Mouse (Mus musculus) neural tube, embryonic 13.5 days (tissue): ENCODE data around the gene Slc9a7. TPM values are rescaled to one million over a fixed set of nuclear protein-coding genes. Genes with fewer than 3 reads are reported as not detected.

Experiments used
- ATAC-seq: fragments of 200-750 bp; cut with Nextera tagmentation; 2 replicates; pipeline ENCODE4 v1.8.0; 2017; ENCODE audit warnings: low read depth, mild to moderate bottlenecking, moderate TSS enrichment, moderate library complexity
- H3K27ac ChIP-seq: fragments of 300-500 bp; sonication (generic); replicated peaks from 2 replicates; pipeline ENCODE4 v1.5.1; 2015; ENCODE audit warnings: moderate library complexity, mild to moderate bottlenecking, inconsistent platforms
- H3K27me3 ChIP-seq: fragments of 300-500 bp; sonication (generic); 2 replicates; pipeline ENCODE4 v1.6.1; 2015; ENCODE audit warnings: mild to moderate bottlenecking, inconsistent platforms
- H3K36me3 ChIP-seq: fragments of 300-500 bp; sonication (generic); 2 replicates; pipeline ENCODE4 v1.6.1; 2015; ENCODE audit warnings: mild to moderate bottlenecking, inconsistent platforms
- H3K4me1 ChIP-seq: fragments of 300-500 bp; sonication (generic); replicated peaks from 2 replicates; pipeline ENCODE4 v1.6.1; 2015; ENCODE audit warnings: inconsistent platforms
- H3K4me2 ChIP-seq: fragments of 300-500 bp; sonication (generic); 2 replicates; pipeline ENCODE4 v1.6.1; 2015; ENCODE audit warnings: inconsistent platforms, mild to moderate bottlenecking, moderate library complexity
- H3K4me3 ChIP-seq: fragments of 300-500 bp; sonication (generic); 2 replicates; pipeline ENCODE4 v1.5.1; 2015; ENCODE audit warnings: mild to moderate bottlenecking, inconsistent platforms
- H3K9ac ChIP-seq: fragments of 300-500 bp; sonication (generic); 2 replicates; pipeline ENCODE4 v1.6.1; 2015; ENCODE audit warnings: moderate library complexity, mild to moderate bottlenecking, inconsistent platforms
- H3K9me3 ChIP-seq: fragments of 300-500 bp; sonication (generic); 2 replicates; pipeline ENCODE4 v1.6.1; 2016; ENCODE audit warnings: inconsistent platforms
- WGBS: fragments of 180-500 bp; shearing (Covaris S2); methylation state at CpG from one replicate; pipeline ENCODE4 v1.1.7; 2015; 5-methylcytosine and 5-hydroxymethylcytosine counted together
- polyA plus RNA-seq: library from polyadenylated mRNA; unstranded; fragments of >200 nt; fragmentation: Nextera tagmentation; extraction: Ambion mirVana; gene quantifications from 2 replicates; pipeline ENCODE4 v1.2.1, GENCODE M21; 2015

Gene Slc9a7
- 6.9 and 7.1 TPM in 2 replicates for polyA plus RNA-seq

DNA sequence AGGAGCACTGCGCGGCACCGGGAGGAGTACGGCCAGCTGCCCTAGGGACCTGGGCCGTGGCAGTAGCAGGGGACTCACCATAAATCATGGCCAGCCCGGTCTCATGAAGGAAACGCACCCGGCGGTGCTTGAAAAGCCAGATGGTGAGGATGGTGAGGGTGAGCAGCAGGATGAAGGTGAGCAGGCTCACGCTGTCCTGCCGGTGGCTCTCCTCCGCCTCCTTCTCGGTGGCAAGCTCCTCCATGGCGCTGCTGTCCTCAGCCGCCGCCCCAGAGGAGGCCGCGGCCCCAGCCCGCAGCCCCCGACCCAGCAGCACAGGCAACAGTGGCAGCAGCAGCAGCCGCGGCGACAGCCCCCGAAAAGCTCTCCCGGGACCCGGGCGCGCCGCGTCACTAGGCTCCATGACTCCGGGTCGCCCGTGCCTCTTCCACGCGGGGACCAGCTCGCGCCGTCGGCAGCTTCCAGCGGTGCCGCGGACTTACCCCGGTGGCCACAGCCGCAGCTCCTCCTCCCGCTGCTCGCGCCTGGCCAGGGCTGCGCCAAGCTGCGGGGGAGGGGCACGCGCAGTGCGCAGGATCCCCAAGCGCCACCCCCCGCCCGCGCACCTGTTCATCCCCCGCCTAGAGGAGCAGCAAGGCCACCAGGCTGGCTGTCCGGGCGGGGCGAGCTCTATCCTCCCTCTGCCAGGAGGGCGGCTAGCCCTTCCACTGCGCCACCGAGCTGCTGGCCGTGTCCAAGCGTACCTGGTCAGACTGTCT, at the start of gene Slc9a7:
TSS of gene Slc9a7 (minus strand) at position 526 of the 758 bp plus-strand sequence.
- Histone ChIP-seq H3K27ac (peak within 1 kb of the TSS; percentile 72), H3K4me2 (peak within 1 kb of the TSS; percentile 59), H3K27me3 (no peaks in the 10 kb centered on the region), H3K36me3 (no peaks in the 10 kb centered on the region), H3K4me1 (no peaks in the 10 kb centered on the region), H3K9me3 (no peaks in the 10 kb centered on the region), H3K9ac (peak within 1 kb of the TSS; percentile 74), H3K4me3 (peak within 1 kb of the TSS; percentile 61)
- 13% methylated on average over 64 of the region's 65 CpGs for WGBS
- peak; percentile 92 for ATAC-seq

DNA sequence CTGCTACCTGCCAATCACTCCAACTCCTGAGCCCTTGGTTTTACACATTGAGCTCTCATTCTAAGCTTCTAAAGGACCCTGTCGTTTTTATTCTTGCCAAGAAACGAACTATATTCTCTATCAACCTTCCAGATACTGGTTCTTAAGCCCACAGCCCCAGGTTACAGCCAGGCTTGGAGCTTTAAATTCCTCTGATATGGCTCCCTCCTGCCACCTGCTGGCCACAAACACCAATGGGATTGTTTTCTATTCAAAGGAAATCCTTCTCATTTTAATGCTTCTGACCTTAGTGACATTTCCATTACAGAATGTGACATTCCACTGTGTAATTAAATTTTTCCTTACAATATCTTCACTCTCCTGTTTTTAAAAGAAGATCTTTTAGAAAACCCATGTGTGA, 44.1 kb upstream of the Slc9a7 start:
- no peak overlapping the region for H3K4me2 ChIP-seq
- no peak for ATAC-seq
- no peak overlapping the region for H3K4me3 ChIP-seq
- H3K9ac ChIP-seq, result no peak overlapping the region
- H3K36me3 ChIP-seq, result no peaks in the 10 kb centered on the region
- 13% methylated on average over 2 of the region's 2 CpGs for WGBS
- H3K9me3 ChIP-seq, result no peaks in the 10 kb centered on the region
- H3K4me1 ChIP-seq, result no peaks in the 10 kb centered on the region
- no peak overlapping the region for H3K27ac ChIP-seq
- H3K27me3 ChIP-seq, result no peaks in the 10 kb centered on the region

DNA sequence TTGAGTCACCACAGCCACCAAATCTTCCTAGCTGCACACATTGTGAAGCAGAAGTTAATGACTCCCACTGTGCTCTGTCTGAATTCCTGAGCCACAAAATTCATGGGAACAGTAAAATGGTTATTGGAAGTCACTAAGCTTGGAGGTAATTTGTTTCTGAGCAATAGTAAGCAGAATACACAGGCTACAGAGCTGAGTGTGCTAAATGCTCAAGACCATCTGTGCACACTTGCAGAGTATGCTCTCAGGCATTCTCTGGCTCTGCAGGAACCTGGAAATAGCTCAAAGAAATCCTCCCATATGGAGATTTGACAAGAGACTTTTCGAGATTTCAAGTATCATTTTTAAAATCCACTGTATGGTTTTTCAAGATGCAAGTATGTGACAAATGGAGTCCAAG, 41.1 kb upstream of the Slc9a7 start:
- Histone ChIP-seq H3K27ac (no peak overlapping the region), H3K4me1 (no peaks in the 10 kb centered on the region), H3K27me3 (no peaks in the 10 kb centered on the region), H3K9me3 (no peaks in the 10 kb centered on the region), H3K4me2 (no peak overlapping the region), H3K36me3 (no peaks in the 10 kb centered on the region), H3K4me3 (no peak overlapping the region), H3K9ac (no peak overlapping the region)
- 40% methylated on average over 1 of the region's 1 CpGs for WGBS
- no peak for ATAC-seq

DNA sequence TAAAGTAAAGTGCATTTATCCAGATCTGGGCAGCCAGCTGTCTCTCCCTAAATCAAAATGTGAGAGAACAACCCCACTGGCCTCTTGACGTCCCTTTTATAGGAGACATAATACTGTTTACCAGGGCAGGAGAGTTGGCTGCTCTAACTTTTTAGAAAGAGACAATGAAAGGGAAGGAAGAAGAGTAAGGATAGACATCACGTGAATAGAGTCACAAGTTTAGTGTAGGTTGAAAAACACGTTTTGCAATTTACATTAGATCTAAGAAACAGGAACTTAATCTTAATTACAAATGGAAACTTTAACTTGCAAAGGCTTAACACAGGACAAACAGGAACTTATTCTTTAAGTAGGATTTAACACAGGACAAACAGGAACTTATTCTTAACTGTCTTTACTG, 15.6 kb upstream of the Slc9a7 start:
- Histone ChIP-seq H3K36me3 (no peaks in the 10 kb centered on the region), H3K4me3 (no peak overlapping the region), H3K9me3 (no peaks in the 10 kb centered on the region), H3K27ac (no peak overlapping the region), H3K9ac (no peak overlapping the region), H3K4me2 (no peak overlapping the region), H3K27me3 (no peaks in the 10 kb centered on the region), H3K4me1 (no peaks in the 10 kb centered on the region)
- ATAC-seq, result no peak
- 23% methylated on average over 3 of the region's 3 CpGs for WGBS

DNA sequence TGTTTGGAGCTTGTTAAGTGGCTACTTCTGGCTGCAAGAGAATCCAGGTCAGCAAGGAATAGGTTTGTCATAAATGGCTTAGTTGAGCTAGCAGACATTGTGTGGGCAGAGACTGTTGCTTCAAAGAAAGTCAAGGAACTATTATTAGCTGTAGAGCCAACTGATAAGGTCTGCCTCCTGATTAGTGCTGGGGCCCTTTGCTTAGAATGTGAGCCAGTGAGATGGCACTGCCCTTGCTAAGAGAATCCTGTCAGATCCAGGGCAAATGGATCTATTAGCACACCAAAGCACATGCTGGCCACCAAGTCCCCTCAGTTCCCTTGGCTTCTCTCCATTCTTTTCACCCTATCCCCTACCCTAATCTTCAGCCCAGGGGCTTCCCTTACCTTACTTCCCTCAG, 14.3 kb upstream of the Slc9a7 start:
- Histone ChIP-seq H3K4me1 (no peaks in the 10 kb centered on the region), H3K4me2 (no peak overlapping the region), H3K4me3 (no peak overlapping the region), H3K9me3 (no peaks in the 10 kb centered on the region), H3K36me3 (no peaks in the 10 kb centered on the region), H3K9ac (no peak overlapping the region), H3K27me3 (no peaks in the 10 kb centered on the region), H3K27ac (no peak overlapping the region)
- ATAC-seq, result no peak

DNA sequence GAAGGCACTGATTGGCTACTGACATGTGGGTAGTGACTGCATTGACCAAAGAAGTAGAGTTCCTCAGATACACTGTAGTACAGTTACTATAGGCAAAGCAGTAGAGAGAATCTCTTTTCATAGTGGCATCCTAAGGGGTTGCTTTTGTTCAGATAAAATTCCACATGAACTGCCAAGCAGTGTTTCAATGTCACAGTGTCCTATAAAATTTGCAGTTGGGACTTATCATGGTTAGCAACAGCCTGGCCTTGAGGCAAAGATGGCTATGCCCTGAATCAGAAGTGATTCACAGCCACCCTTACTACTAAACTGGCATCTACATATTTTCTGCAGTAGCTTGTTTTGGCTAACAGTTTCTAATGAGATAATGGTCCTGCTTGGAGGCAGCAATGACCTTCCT, 11.7 kb upstream of the Slc9a7 start:
- Histone ChIP-seq H3K36me3 (no peaks in the 10 kb centered on the region), H3K27me3 (no peaks in the 10 kb centered on the region), H3K4me3 (no peak overlapping the region), H3K9me3 (no peaks in the 10 kb centered on the region), H3K4me2 (no peak overlapping the region), H3K4me1 (no peaks in the 10 kb centered on the region), H3K27ac (no peak overlapping the region), H3K9ac (no peak overlapping the region)
- ATAC-seq, result no peak

DNA sequence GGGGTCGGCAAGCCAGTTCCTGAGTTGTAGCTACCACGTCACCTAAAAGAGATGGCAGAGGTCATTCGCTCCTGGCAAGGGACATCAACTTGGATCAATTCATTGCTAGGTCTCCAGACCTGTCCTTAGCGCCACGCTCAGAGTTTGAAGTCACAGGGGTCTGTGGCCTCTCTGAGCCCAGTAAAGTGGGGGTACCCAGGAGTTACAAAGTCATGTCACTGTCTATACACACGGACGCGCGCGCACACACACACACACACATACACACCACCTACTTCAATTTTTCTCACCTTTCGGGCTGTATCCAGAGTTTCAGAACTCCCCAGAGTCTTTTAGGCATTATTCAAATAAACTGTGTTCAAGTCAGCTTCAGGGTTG, 422 bp upstream of the Slc9a7 start:
- Histone ChIP-seq H3K27me3 (no peaks in the 10 kb centered on the region), H3K36me3 (no peaks in the 10 kb centered on the region), H3K4me3 (peak overlapping the region; percentile 61), H3K9me3 (no peaks in the 10 kb centered on the region), H3K27ac (no peak overlapping the region), H3K4me2 (peak overlapping the region; percentile 59), H3K4me1 (no peaks in the 10 kb centered on the region), H3K9ac (peak overlapping the region; percentile 74)
- 41% methylated on average over 11 of the region's 11 CpGs for WGBS
- peak; percentile 68 for ATAC-seq

DNA sequence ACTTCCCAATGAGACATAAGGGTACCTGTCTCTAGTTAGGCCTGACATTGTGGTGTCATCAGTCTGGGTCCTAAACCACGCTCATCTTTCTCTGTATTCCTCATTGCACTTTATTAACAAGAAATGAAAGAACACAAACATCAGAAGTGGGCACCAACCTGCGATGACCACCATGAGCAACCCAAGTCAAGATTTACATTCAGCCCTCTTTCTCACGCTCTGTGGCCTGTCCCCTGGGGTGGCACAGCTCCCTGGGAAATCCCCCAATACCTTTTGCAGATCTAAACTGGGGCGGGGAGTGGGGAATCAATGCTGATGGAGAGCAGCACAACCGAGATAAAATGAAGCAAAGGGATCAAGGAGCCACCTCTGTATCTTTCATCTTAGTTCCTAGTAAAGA, 892 bp downstream of the Slc9a7 start:
- no peak for ATAC-seq
- 19% methylated on average over 5 of the region's 5 CpGs for WGBS

DNA sequence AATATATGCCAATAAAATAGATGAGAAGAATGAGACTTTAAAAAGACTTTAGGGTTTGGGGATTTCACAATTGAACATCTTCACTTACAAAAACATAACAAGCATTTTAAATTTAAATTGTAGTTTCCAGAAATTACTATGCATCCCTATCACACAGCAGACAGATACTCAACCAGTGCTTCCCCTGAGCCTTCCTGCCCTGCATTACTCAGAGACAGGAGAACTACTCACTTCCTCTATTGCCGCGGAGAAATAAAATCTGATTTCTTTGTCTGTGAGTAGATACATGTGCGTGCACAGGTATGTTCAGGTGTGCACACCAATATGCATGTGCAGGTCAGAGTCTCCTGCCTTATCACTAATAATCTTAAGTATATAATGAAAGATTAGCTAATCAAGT, 2.9 kb downstream of the Slc9a7 start:
- Histone ChIP-seq H3K36me3 (no peaks in the 10 kb centered on the region), H3K9ac (no peak overlapping the region), H3K27ac (no peak overlapping the region), H3K4me2 (peak overlapping the region; percentile 59; the same call in 1 of the 2 replicates), H3K27me3 (no peaks in the 10 kb centered on the region), H3K4me3 (0 out of 2 replicates have a peak overlapping the region, but pooled peaks have one; percentile 8), H3K9me3 (no peaks in the 10 kb centered on the region), H3K4me1 (no peaks in the 10 kb centered on the region)
- WGBS, result 78% methylated on average over 3 of the region's 3 CpGs
- no peak for ATAC-seq

More for the DNA sequence above, 892 bp downstream of the Slc9a7 start:
- H3K27ac ChIP-seq, result peak overlapping the region; percentile 72; the same call in 1 of the 2 replicates
- no peaks in the 10 kb centered on the region for H3K4me1 ChIP-seq
- no peaks in the 10 kb centered on the region for H3K36me3 ChIP-seq
- H3K9me3 ChIP-seq, result no peaks in the 10 kb centered on the region
- peak overlapping the region; percentile 59 for H3K4me2 ChIP-seq
- H3K9ac ChIP-seq, result peak overlapping the region; percentile 74
- no peaks in the 10 kb centered on the region for H3K27me3 ChIP-seq
- H3K4me3 ChIP-seq, result peak overlapping the region; percentile 61

DNA sequence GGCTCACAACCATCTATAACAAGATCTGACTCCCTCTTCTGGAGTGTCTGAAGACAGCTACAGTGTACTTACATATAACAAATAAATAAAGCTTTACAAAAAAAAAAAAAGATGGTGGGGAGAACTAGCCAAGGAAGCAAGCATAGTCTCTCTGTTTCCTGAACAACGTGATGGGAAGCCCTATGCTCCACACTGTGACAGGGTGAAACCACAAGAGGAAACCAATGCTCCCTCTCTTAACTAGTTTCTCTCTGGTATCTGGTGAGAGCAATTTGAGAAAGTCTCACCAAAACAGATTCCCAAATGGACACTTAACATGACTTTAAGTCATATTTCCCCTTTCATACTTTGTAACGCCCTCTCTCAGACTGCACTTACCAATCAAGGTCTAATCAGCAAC, 5.4 kb downstream of the Slc9a7 start:
- Histone ChIP-seq H3K4me3 (no peak overlapping the region), H3K9ac (no peak overlapping the region), H3K36me3 (no peaks in the 10 kb centered on the region), H3K27ac (no peak overlapping the region), H3K4me1 (no peaks in the 10 kb centered on the region), H3K4me2 (no peak overlapping the region), H3K9me3 (no peaks in the 10 kb centered on the region), H3K27me3 (no peaks in the 10 kb centered on the region)
- 85% methylated on average over 2 of the region's 2 CpGs for WGBS
- ATAC-seq, result no peak

DNA sequence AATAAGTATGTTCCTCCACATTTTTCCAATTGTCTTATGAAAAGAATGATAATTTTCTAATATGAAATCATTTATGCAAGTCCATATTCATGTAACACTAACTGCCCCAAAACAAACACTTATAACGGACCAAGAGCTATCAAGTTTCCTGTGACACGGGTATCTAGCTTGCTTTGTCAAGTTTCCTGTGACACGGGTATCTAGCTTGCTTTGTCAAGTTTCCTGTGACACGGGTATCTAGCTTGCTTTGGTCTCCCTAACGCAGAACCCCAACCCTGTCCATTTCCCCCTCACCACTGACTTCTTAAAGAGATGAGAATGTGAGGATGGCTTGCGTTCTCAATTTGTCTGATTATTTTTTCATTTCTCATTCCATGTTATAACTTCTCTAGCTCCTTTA, 12.2 kb downstream of the Slc9a7 start:
- 84% methylated on average over 6 of the region's 6 CpGs for WGBS
- ATAC-seq, result no peak
- Histone ChIP-seq H3K4me2 (no peak overlapping the region), H3K36me3 (no peaks in the 10 kb centered on the region), H3K4me1 (no peaks in the 10 kb centered on the region), H3K9ac (no peak overlapping the region), H3K4me3 (no peak overlapping the region), H3K27me3 (no peaks in the 10 kb centered on the region), H3K27ac (no peak overlapping the region), H3K9me3 (no peaks in the 10 kb centered on the region)

DNA sequence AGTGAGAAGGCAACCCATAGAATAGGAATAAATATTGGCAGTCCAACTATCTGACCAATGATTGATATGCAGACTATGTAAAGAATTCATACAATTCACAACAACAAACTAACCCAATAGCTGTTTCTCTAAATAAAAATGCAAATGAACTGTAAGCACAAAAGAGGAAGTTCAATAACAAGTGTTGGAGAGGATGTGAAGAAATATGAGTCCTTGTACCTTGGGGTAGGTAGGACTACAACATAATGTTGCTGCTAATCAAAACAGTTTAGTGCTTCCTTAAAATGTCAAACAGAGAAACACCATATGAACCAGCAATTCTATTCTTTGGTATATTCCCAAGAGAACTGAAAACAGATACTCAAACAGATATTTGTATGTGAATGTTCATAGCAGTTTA, 17.8 kb downstream of the Slc9a7 start:
- Histone ChIP-seq H3K4me1 (no peaks in the 10 kb centered on the region), H3K36me3 (no peaks in the 10 kb centered on the region), H3K4me2 (no peak overlapping the region), H3K4me3 (no peak overlapping the region), H3K9ac (no peak overlapping the region), H3K27me3 (no peaks in the 10 kb centered on the region), H3K27ac (no peak overlapping the region), H3K9me3 (no peaks in the 10 kb centered on the region)
- no peak for ATAC-seq

DNA sequence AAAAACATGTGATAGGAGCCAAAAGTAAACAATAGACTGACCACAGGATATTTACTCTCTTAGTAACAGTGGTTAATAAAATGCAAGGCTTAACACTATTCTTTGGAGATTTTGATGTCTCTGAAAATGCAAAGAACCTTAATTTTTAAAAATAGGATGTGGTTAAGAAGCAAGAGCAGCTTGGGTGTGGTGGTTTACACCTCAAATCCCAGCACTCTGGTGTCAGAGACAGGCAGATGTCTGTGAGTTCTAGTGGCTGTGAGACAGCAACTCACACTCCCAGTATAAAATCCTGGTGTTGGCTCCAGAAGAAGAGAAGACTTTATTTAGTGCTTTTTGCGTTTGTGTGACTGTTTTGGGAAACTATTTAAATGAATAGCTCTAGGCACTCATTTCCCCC, 19.6 kb downstream of the Slc9a7 start:
- no peak overlapping the region for H3K4me2 ChIP-seq
- H3K27me3 ChIP-seq, result no peaks in the 10 kb centered on the region
- WGBS, result 42% methylated on average over 1 of the region's 1 CpGs
- H3K9me3 ChIP-seq, result no peaks in the 10 kb centered on the region
- no peak overlapping the region for H3K27ac ChIP-seq
- H3K4me3 ChIP-seq, result no peak overlapping the region
- no peak for ATAC-seq
- no peak overlapping the region for H3K9ac ChIP-seq
- no peaks in the 10 kb centered on the region for H3K36me3 ChIP-seq
- H3K4me1 ChIP-seq, result no peaks in the 10 kb centered on the region
